Mouse (Mus musculus) hindbrain, embryonic 11.5 days (tissue): ENCODE data around the gene Smpx. TPM values are rescaled to one million over a fixed set of nuclear protein-coding genes. Genes with fewer than 3 reads are reported as not detected.

Source experiments
- ATAC-seq: fragments of 200-750 bp; cut with Nextera tagmentation; 2 replicates; pipeline ENCODE4 v1.8.0; 2017; ENCODE audit warnings: mild to moderate bottlenecking, moderate TSS enrichment, moderate library complexity; ENCODE audit not compliant: low FRiP score
- DNase-seq: peaks from one replicate; pipeline ENCODE4 v3.0.0-alpha.2; 2015; ENCODE audit warnings: low spot score
- H3K27ac ChIP-seq: fragments of 300-500 bp; sonication (generic); 2 replicates; pipeline ENCODE4 v1.5.1; 2014; ENCODE audit warnings: mild to moderate bottlenecking, low read depth, low read length
- H3K27me3 ChIP-seq: fragments of 300-500 bp; sonication (generic); 2 replicates; pipeline ENCODE4 v1.6.1; 2014; ENCODE audit warnings: mild to moderate bottlenecking, low read length, moderate library complexity, mixed read lengths; ENCODE audit not compliant: control insufficient read depth, insufficient read depth
- H3K36me3 ChIP-seq: fragments of 300-500 bp; sonication (generic); 2 replicates; pipeline ENCODE4 v1.6.1; 2014; ENCODE audit warnings: mild to moderate bottlenecking, low read length, moderate library complexity, mixed read lengths; ENCODE audit not compliant: control insufficient read depth, insufficient read depth
- H3K4me1 ChIP-seq: fragments of 300-500 bp; sonication (generic); replicated peaks from 2 replicates; pipeline ENCODE4 v1.6.1; 2014; ENCODE audit warnings: low read length, mixed read lengths; ENCODE audit not compliant: control insufficient read depth, insufficient read depth
- H3K4me2 ChIP-seq: fragments of 300-500 bp; sonication (generic); replicated peaks from 2 replicates; pipeline ENCODE4 v1.6.1; 2014; ENCODE audit warnings: mild to moderate bottlenecking, low read depth, low read length
- H3K4me3 ChIP-seq: fragments of 300-500 bp; sonication (generic); 2 replicates; pipeline ENCODE4 v1.5.1; 2014; ENCODE audit warnings: low read depth, low read length
- H3K9ac ChIP-seq: fragments of 300-500 bp; sonication (generic); 2 replicates; pipeline ENCODE4 v1.6.1; 2014; ENCODE audit warnings: low read depth, low read length
- H3K9me3 ChIP-seq: fragments of 300-500 bp; sonication (generic); 2 replicates; pipeline ENCODE4 v1.6.1; 2016; ENCODE audit warnings: low read length; ENCODE audit not compliant: control insufficient read depth
- WGBS: fragments of 180-500 bp; shearing (Covaris S2); extraction: QIAGEN DNeasy Blood & Tissue Kit; methylation state at CpG from one replicate; pipeline ENCODE4 v1.1.7; 2014; 5-methylcytosine and 5-hydroxymethylcytosine counted together
- polyA plus RNA-seq: library from polyadenylated mRNA; unstranded; fragments of >200 nt; fragmentation: Nextera tagmentation; extraction: Ambion mirVana; gene quantifications from 2 replicates; pipeline ENCODE4 v1.2.1, GENCODE M21; 2014

The Smpx gene
- polyA plus RNA-seq, 1 experiment from 2014 or later, result not detected

- no peak for DNase-seq
- H3K9me3 ChIP-seq, result no peaks in the 10 kb centered on the region
- H3K4me2 ChIP-seq, result no peak overlapping the region
- H3K4me3 ChIP-seq, result no peak overlapping the region
- no peaks in the 10 kb centered on the region for H3K27me3 ChIP-seq
- H3K9ac ChIP-seq, result no peak overlapping the region
- H3K36me3 ChIP-seq, result no peaks in the 10 kb centered on the region
- ATAC-seq, result no peak
- H3K27ac ChIP-seq, result no peak overlapping the region
- H3K4me1 ChIP-seq, result no peaks in the 10 kb centered on the region
- WGBS, result 80% methylated on average over 3 of the region's 3 CpGs
Measured at GRCm38 (mm10) chrX:157762542-157762941, 63.8 kb downstream of the Smpx start.

- Histone ChIP-seq H3K9ac (no peak overlapping the region), H3K4me1 (no peaks in the 10 kb centered on the region), H3K4me2 (no peak overlapping the region), H3K27me3 (no peaks in the 10 kb centered on the region), H3K27ac (no peak overlapping the region), H3K36me3 (no peaks in the 10 kb centered on the region), H3K4me3 (no peak overlapping the region), H3K9me3 (no peaks in the 10 kb centered on the region)
- DNase-seq, result no peak
- WGBS, result 98% methylated on average over 2 of the region's 2 CpGs
- ATAC-seq, result no peak
Measured at GRCm38 (mm10) chrX:157801669-157802068, 103.0 kb downstream of the Smpx start.

Other genes with a start within 250 kb of the Smpx start
- gene Sms, start 206.6 kb upstream of the Smpx start, polyA plus RNA-seq, result 106 and 110 TPM in 2 replicates
- 4.2 and 4.5 TPM in 2 replicates for gene Yy2, start 129.9 kb upstream of the Smpx start, polyA plus RNA-seq
- gene Mbtps2, start 100.2 kb upstream of the Smpx start, polyA plus RNA-seq, result 28.0 and 28.9 TPM in 2 replicates
- 0.86 and 1.2 TPM in 2 replicates for gene Klhl34, start 119.5 kb downstream of the Smpx start, polyA plus RNA-seq